Mouse (Mus musculus): Measurements from ENCODE around the gene Insr.

- TF ChIP-seq POLR2A (IDR thresholded peaks at IDR 0.05; ENCODE audit: borderline replicate concordance, control insufficient read depth, low read depth, low read length) (no peak), CTCF (IDR thresholded peaks at IDR 0.05; ENCODE audit: control insufficient read depth, insufficient read depth, low read length) (no peak)
These were observed 52.0 kb downstream of the Insr start for GRCm38 (mm10) chr8:3227423-3227822.

Data from bone marrow, adult 2 months (tissue).